Mouse (Mus musculus) ES-Bruce4 (cell line): ENCODE results near the gene Ccdc137.

Source experiments
- CTCF ChIP-seq: IDR thresholded peaks from one replicate; pipeline ENCODE4 v1.8.1; 2011; ENCODE audit warnings: low read depth, low read length
- POLR2A ChIP-seq: IDR thresholded peaks from one replicate; pipeline ENCODE4 v1.8.1; 2011; ENCODE audit warnings: low read length; ENCODE audit not compliant: insufficient read depth

GRCm38 (mm10) chr11:120500357-120500756 is 42.4 kb downstream of the Ccdc137 start:
- no peak for TF ChIP-seq CTCF
- no peak for TF ChIP-seq POLR2A
